Mouse (Mus musculus) gastrocnemius, postnatal 14 days (tissue): ENCODE results near the gene Nr2f2. TPM values are rescaled to one million over a fixed set of nuclear protein-coding genes. Genes with fewer than 3 reads are reported as not detected.

Experiments
- DNase-seq: peaks from one replicate; pipeline ENCODE4 v3.0.0; 2021; ENCODE audit warnings: mixed read lengths
- intact Hi-C: fragments of 180-260 bp; cut with DNase I; formaldehyde crosslinking; loops from one replicate; pipeline ENCODE4 v1.15.1; 2025; ENCODE audit warnings: low total_unique reads
- total RNA-seq, 2 experiments: library from RNA; stranded (reverse); gene quantifications; 2 replicates each; pipeline ENCODE4 v1.2.3; 2021

The Nr2f2 gene
- total RNA-seq, 2 experiments from 2014 or later, result 22.2 to 30.2 TPM

GRCm38 (mm10) chr7:70367591-70368267 lies 1.2 kb upstream of the Nr2f2 start:
- intact Hi-C loops, result no loop called here
- DNase-seq, result no peak

DNA sequence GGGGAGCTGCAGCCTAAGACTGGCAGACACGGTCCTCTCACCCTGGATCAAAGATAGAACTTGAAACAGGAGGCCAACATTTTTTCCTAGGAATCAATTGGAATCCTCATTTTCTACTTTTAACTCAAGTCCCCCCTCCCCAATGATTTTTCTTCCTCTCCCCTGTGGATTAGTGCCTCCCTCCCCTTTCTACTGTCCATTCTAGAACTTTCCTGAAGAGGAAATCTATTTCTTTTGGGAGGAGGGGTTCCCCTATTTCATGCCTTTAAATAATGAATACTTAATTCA lies 217 bp upstream of the Nr2f2 start:
- intact Hi-C loops, result no loop called here

DNA sequence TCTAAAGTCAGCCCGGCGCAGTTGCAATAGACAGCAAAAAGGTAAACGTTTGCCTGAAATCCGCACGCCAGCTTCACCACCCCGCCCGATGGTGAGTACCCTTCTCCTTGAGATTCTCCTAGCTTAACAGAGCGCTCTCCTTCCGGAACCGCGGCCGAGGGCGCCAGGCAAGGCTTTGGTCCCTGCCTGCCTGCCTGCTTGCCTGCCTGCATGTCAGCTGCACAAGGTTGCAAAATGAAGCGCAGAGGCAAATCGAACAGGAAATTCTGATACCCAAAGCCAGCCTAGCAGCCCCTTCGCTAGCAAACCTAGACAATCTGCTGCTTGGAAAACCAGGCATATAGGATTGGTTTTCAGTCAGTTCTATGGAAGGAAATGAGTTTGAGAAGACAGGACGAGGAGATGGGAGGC lies 1.1 kb downstream of the Nr2f2 start:
- DNase-seq, result no peak
- intact Hi-C loops, result no loop called here

More for the DNA sequence above, 217 bp upstream of the Nr2f2 start:
- no peak for DNase-seq

GRCm38 (mm10) chr7:70364798-70365197 lies 1.7 kb downstream of the Nr2f2 start:
- DNase-seq, result no peak
- intact Hi-C loops, result no loop called here

- intact Hi-C loops, result no loop called here
- DNase-seq, result no peak
Measured at GRCm38 (mm10) chr7:70363351-70363750, 3.2 kb downstream of the Nr2f2 start.

DNA sequence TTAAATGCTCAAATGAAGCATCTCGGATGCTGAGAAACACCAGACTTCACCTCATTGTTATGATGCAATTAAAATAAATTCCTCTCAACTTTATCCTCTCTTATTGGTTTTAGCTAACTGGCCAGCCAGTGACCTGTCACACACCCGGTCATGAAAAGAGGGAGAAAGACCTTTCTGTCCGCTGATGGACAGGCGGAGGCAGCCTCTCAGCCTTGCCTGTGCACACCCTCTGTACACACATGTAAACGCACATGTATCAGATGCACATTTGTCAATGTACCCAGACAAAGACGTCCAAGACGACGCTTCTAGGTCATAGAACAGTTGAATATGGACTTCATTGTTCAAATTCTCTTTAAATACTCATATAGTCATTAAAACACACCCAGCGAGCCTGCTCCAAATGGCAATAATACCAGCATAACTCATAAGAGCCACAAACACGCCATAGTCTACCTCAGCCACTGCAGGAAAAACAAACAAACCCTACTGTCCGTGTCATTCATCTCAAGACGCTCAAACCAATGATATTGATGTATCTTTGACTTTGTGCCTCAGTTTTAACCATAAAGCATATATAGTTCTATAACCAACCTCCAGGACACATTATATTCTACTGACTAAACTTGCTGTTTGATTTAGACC lies 3.9 kb downstream of the Nr2f2 start:
- DNase-seq, result no peak
- intact Hi-C loops, result no loop called here

- peak; percentile 93 for DNase-seq
- intact Hi-C loops, result no loop called here
Measured at GRCm38 (mm10) chr7:70361383-70362364, 4.9 kb downstream of the Nr2f2 start.

DNA sequence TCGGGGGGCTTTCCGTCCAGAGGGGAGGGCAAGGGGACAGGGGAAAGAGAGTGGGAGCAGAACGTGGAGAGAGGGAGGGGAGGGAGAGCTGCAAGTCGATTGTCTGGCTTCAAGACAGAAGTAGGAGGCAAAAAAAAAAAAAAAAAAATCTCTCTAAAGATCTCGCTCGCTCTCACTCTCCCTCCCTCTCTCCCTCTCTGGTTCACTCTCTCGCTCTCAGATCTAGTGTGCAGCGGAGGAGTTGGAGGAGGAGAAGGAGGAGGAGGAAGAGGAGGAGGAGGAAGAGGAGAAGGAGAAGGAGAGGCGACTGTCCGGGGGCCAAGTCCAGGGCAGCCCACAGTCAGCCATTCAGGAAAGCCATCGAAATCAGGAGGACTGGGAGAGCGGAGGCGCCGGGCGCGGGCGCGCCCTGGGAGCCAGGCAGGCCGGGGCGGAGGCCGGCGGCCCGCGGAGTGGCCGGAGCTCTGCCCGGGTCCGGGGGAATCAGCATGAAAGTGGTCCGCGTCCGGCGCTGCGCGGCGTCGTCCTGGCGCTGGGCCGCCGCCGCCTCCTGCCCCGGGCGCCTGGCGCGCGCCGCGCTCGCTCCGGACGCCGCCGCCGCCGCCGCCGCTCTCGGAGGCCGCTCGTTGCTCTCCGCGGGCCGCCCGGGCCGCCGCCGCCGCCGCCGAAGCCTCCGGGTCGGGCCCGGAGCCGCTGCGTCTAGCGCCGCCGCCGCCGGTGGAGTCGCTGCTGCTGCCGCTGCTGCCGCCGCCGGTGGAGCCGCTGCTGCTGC lies 5.7 kb downstream of the Nr2f2 start:
- DNase-seq, result peak; percentile 61
- intact Hi-C loops, result no loop called here

- intact Hi-C loops, result no loop called here
- DNase-seq, result no peak
Measured at GRCm38 (mm10) chr7:70359791-70360581, 6.5 kb downstream of the Nr2f2 start.

DNA sequence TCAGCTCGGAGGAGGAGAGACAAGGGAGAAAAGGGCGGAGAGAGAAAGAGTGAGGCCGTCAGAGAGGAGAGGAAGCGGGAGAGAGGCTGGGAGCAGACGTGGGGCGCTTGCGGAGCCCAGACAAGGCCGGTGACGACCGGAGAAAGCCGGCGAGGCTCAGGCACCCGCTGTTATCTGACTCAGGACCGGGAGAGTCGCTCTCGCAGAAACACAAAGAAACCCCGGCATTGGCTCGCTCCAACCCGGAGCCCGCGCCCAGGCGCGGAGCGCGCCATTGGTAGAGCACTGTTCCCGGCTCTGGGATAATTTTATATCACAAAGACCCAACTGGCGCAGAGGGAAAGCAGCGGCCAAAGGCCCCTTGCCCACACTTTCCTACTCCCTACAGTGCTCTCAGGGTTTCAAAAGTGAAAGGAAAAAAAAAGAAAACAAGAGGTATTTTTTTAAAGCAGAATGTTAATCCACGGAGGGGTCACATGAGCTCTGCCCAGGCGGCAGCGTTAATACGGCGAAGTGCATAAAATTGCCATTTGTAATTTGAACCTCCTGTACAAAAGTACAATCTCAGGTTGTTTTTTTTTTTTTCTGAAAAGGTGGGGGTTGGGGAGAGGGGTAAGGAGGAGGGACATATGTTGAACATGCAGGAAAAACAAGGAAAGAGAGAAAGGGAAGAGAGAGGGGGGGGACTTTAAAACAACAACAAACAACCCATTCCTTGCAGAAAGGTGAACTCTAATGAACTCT lies 7.5 kb downstream of the Nr2f2 start:
- intact Hi-C loops, result no loop called here
- DNase-seq, result peak; percentile 50

- intact Hi-C loops, result no loop called here
- DNase-seq, result no peak
Measured at GRCm38 (mm10) chr7:70358020-70358847, 8.3 kb downstream of the Nr2f2 start.

DNA sequence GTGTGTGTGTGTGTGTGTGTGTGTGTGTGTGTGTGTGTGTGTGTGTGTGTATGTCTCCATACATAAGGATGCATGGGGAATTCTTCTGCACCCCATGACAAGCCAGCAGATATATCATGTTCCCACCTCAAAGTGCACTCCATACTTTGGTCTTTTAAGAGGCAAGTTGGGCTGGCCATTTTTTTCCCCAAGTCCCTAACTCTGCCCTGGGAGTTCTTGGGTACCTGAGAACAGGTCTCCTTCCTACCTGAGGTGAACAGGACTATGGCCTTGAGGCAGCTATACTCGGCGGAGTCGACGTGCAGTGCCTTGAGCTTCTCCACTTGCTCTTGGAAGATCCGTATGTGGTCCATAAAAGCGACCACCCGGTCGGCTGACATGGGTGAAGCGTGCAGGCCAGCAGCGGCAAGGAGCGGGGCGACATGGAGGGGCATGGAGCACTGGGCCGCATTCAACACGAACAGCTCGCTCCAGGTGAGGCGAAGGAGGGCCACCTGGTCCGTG lies 9.0 kb downstream of the Nr2f2 start:
- intact Hi-C loops, result no loop called here
- DNase-seq, result no peak

GRCm38 (mm10) chr7:70356691-70357515 lies 9.6 kb downstream of the Nr2f2 start:
- no peak for DNase-seq
- intact Hi-C loops, result no loop called here

GRCm38 (mm10) chr7:70355691-70356568 lies 10.6 kb downstream of the Nr2f2 start:
- no peak for DNase-seq
- intact Hi-C loops, result no loop called here

GRCm38 (mm10) chr7:70355357-70355620 lies 11.2 kb downstream of the Nr2f2 start:
- intact Hi-C loops, result no loop called here
- no peak for DNase-seq
